Mouse (Mus musculus) gastrocnemius, postnatal 25 days (tissue): ENCODE results near the gene Stxbp1. TPM values are rescaled to one million over a fixed set of nuclear protein-coding genes. Genes with fewer than 3 reads are reported as not detected.
A peak's percentile ranks its signal among the peaks of the same experiment; 100 is the strongest.

Experiments used
- DNase-seq: peaks from one replicate; pipeline ENCODE4 v3.0.0; 2022
- total RNA-seq, 2 experiments: library from RNA; stranded (reverse); gene quantifications; 1 replicate in 1 of 2; 2 replicates in 1 of 2; pipeline ENCODE4 v1.2.3; 2021

Stxbp1 gene
- total RNA-seq, 2 experiments from 2014 or later = 2.7 to 3.8 TPM

- no peak for DNase-seq
Measured at GRCm38 (mm10) chr2:32788581-32788980, 58.5 kb downstream of the Stxbp1 start.

- no peak for DNase-seq
Measured at GRCm38 (mm10) chr2:32787176-32787575, 59.9 kb downstream of the Stxbp1 start.

GRCm38 (mm10) chr2:32784048-32784681 is 62.9 kb downstream of the Stxbp1 start, which contains the start of gene Cfap157:
TSS of gene Cfap157 (minus strand) at chr2:32784428.
- no peak for DNase-seq

- DNase-seq = no peak
Measured at GRCm38 (mm10) chr2:32781710-32782109, 65.3 kb downstream of the Stxbp1 start.

- no peak for DNase-seq
Measured at GRCm38 (mm10) chr2:32779714-32780113, 67.3 kb downstream of the Stxbp1 start.

GRCm38 (mm10) chr2:32779131-32779530 is 67.9 kb downstream of the Stxbp1 start:
- DNase-seq = peak; percentile 59

- no peak for DNase-seq
Measured at GRCm38 (mm10) chr2:32778081-32778480, 69.0 kb downstream of the Stxbp1 start.

GRCm38 (mm10) chr2:32776192-32776591 is 70.9 kb downstream of the Stxbp1 start:
- DNase-seq = no peak

- DNase-seq = peak; percentile 97
Measured at GRCm38 (mm10) chr2:32775359-32776074, 71.5 kb downstream of the Stxbp1 start, which contains the start of the genes Ttc16 and Ptrh1. TSS of gene Ttc16 (minus strand) at chr2:32775633. TSS of gene Ptrh1 (plus strand) at chr2:32775786.

- no peak for DNase-seq
Measured at GRCm38 (mm10) chr2:32772626-32773279, 74.3 kb downstream of the Stxbp1 start.

GRCm38 (mm10) chr2:32771886-32772285 is 75.2 kb downstream of the Stxbp1 start:
- no peak for DNase-seq

- no peak for DNase-seq
Measured at GRCm38 (mm10) chr2:32769327-32770085, 77.5 kb downstream of the Stxbp1 start.

- no peak for DNase-seq
Measured at GRCm38 (mm10) chr2:32768661-32769285, 78.3 kb downstream of the Stxbp1 start.

GRCm38 (mm10) chr2:32767241-32767640 is 79.8 kb downstream of the Stxbp1 start:
- no peak for DNase-seq

GRCm38 (mm10) chr2:32763353-32763752 is 83.7 kb downstream of the Stxbp1 start:
- no peak for DNase-seq

- DNase-seq = no peak
Measured at GRCm38 (mm10) chr2:32761859-32762258, 85.2 kb downstream of the Stxbp1 start.

GRCm38 (mm10) chr2:32761361-32761760 is 85.7 kb downstream of the Stxbp1 start:
- no peak for DNase-seq

GRCm38 (mm10) chr2:32759001-32759400 is 88.0 kb downstream of the Stxbp1 start:
- DNase-seq = no peak

GRCm38 (mm10) chr2:32758503-32758902 is 88.5 kb downstream of the Stxbp1 start:
- DNase-seq = no peak

- peak; percentile 97 for DNase-seq
Measured at GRCm38 (mm10) chr2:32757056-32757845, 89.8 kb downstream of the Stxbp1 start, which contains the start of gene Tor2a. TSS of gene Tor2a (plus strand) at chr2:32757234.

- DNase-seq = no peak
Measured at GRCm38 (mm10) chr2:32756674-32757055, 90.4 kb downstream of the Stxbp1 start.
